Mouse (Mus musculus): Measurements from ENCODE around the gene Tenm4. TPM values are rescaled to one million over a fixed set of nuclear protein-coding genes. Genes with fewer than 3 reads are reported as not detected.

The Tenm4 gene
- polyA plus RNA-seq, 1 experiment from 2014 or later, result 9.2 TPM

GRCm38 (mm10) chr7:96734315-96735058 lies 563.4 kb downstream of the Tenm4 start:
- no peak overlapping the region for H3K9ac ChIP-seq (ENCODE audit: low read length)
- H3K4me3 ChIP-seq (ENCODE audit: control insufficient read depth in 1 of 2, insufficient read depth in 1 of 2, low read depth in 1 of 2, low read length in 2 of 2), result no peak overlapping the region
- 70% methylated on average over 7 of the region's 7 CpGs for WGBS
- no peak overlapping the region for H3K27ac ChIP-seq (replicated peaks in 1 of 2; ENCODE audit: control insufficient read depth in 1 of 2, insufficient read depth in 1 of 2, low read depth in 2 of 2, low read length in 2 of 2)
- H3K36me3 ChIP-seq (ENCODE audit: control insufficient read depth, insufficient read depth, low read length), result no peaks in the 10 kb centered on the region
- no peak overlapping the region for H3K4me2 ChIP-seq (ENCODE audit: low read length)
- H3K9me3 ChIP-seq (ENCODE audit: control insufficient read depth, low read length), result no peaks in the 10 kb centered on the region
- H3K27me3 ChIP-seq (ENCODE audit: control insufficient read depth, insufficient read depth, low read length), result peaks cover 5% of the 10 kb centered on the region
- no peak for ATAC-seq (ENCODE audit: insufficient number of reproducible peaks, insufficient read depth, low FRiP score, low read depth)
- H3K4me1 ChIP-seq (ENCODE audit: control insufficient read depth in 2 of 2, insufficient read depth in 2 of 2, low read length in 2 of 2), result no peaks in the 10 kb centered on the region

- 81% methylated on average over 6 of the region's 6 CpGs for WGBS
- H3K27ac ChIP-seq (replicated peaks in 1 of 2; ENCODE audit: control insufficient read depth in 1 of 2, insufficient read depth in 1 of 2, low read depth in 2 of 2, low read length in 2 of 2), result no peak overlapping the region
Measured at GRCm38 (mm10) chr7:96740631-96741030, 569.6 kb downstream of the Tenm4 start.

GRCm38 (mm10) chr7:96742221-96742620 lies 571.2 kb downstream of the Tenm4 start:
- H3K4me3 ChIP-seq (ENCODE audit: control insufficient read depth in 1 of 2, insufficient read depth in 1 of 2, low read depth in 1 of 2, low read length in 2 of 2), result no peak overlapping the region
- no peak overlapping the region for H3K27ac ChIP-seq (replicated peaks in 1 of 2; ENCODE audit: control insufficient read depth in 1 of 2, insufficient read depth in 1 of 2, low read depth in 2 of 2, low read length in 2 of 2)
- 53% methylated on average over 7 of the region's 7 CpGs for WGBS
- peaks cover 0 to 4% of the 10 kb centered on the region in 2 experiments; a peak in 1 of 4 replicates for H3K4me1 ChIP-seq (ENCODE audit: control insufficient read depth in 2 of 2, insufficient read depth in 2 of 2, low read length in 2 of 2)
- H3K27me3 ChIP-seq (ENCODE audit: control insufficient read depth, insufficient read depth, low read length), result no peaks in the 10 kb centered on the region
- H3K36me3 ChIP-seq (ENCODE audit: control insufficient read depth, insufficient read depth, low read length), result no peaks in the 10 kb centered on the region
- no peaks in the 10 kb centered on the region for H3K9me3 ChIP-seq (ENCODE audit: control insufficient read depth, low read length)
- no peak overlapping the region for H3K4me2 ChIP-seq (ENCODE audit: low read length)
- H3K9ac ChIP-seq (ENCODE audit: low read length), result no peak overlapping the region
- ATAC-seq (ENCODE audit: insufficient number of reproducible peaks, insufficient read depth, low FRiP score, low read depth), result no peak

More at GRCm38 (mm10) chr7:96740631-96741030, 569.6 kb downstream of the Tenm4 start:
- H3K4me2 ChIP-seq (ENCODE audit: low read length), result no peak overlapping the region
- no peaks in the 10 kb centered on the region for H3K27me3 ChIP-seq (ENCODE audit: control insufficient read depth, insufficient read depth, low read length)
- no peak overlapping the region for H3K9ac ChIP-seq (ENCODE audit: low read length)
- H3K4me1 ChIP-seq (ENCODE audit: control insufficient read depth in 2 of 2, insufficient read depth in 2 of 2, low read length in 2 of 2), result peaks cover 0 to 4% of the 10 kb centered on the region in 2 experiments; a peak in 1 of 4 replicates
- H3K4me3 ChIP-seq (ENCODE audit: control insufficient read depth in 1 of 2, insufficient read depth in 1 of 2, low read depth in 1 of 2, low read length in 2 of 2), result no peak overlapping the region
- no peaks in the 10 kb centered on the region for H3K36me3 ChIP-seq (ENCODE audit: control insufficient read depth, insufficient read depth, low read length)
- no peak for ATAC-seq (ENCODE audit: insufficient number of reproducible peaks, insufficient read depth, low FRiP score, low read depth)
- H3K9me3 ChIP-seq (ENCODE audit: control insufficient read depth, low read length), result no peaks in the 10 kb centered on the region

- ATAC-seq (ENCODE audit: insufficient number of reproducible peaks, insufficient read depth, low FRiP score, low read depth), result no peak
- H3K4me2 ChIP-seq (ENCODE audit: low read length), result no peak overlapping the region
- peaks cover 0 to 9% of the 10 kb centered on the region in 2 experiments; a peak in 2 of 4 replicates for H3K4me1 ChIP-seq (ENCODE audit: control insufficient read depth in 2 of 2, insufficient read depth in 2 of 2, low read length in 2 of 2)
- no peaks in the 10 kb centered on the region for H3K9me3 ChIP-seq (ENCODE audit: control insufficient read depth, low read length)
- H3K36me3 ChIP-seq (ENCODE audit: control insufficient read depth, insufficient read depth, low read length), result no peaks in the 10 kb centered on the region
- no peak overlapping the region for H3K9ac ChIP-seq (ENCODE audit: low read length)
- 48% methylated on average over 6 of the region's 6 CpGs for WGBS
- H3K27ac ChIP-seq (replicated peaks in 1 of 2; ENCODE audit: control insufficient read depth in 1 of 2, insufficient read depth in 1 of 2, low read depth in 2 of 2, low read length in 2 of 2), result no peak overlapping the region
- no peak overlapping the region for H3K4me3 ChIP-seq (ENCODE audit: control insufficient read depth in 1 of 2, insufficient read depth in 1 of 2, low read depth in 1 of 2, low read length in 2 of 2)
- 0 out of 2 replicates have a peak, but pooled peaks cover 4% of the 10 kb centered on the region for H3K27me3 ChIP-seq (ENCODE audit: control insufficient read depth, insufficient read depth, low read length)
Measured at GRCm38 (mm10) chr7:96745956-96746355, 574.9 kb downstream of the Tenm4 start.

- ATAC-seq (ENCODE audit: insufficient number of reproducible peaks, insufficient read depth, low FRiP score, low read depth), result no peak
- Histone ChIP-seq H3K9ac (ENCODE audit: low read length) (no peak overlapping the region), H3K27me3 (ENCODE audit: control insufficient read depth, insufficient read depth, low read length) (0 out of 2 replicates have a peak, but pooled peaks cover 4% of the 10 kb centered on the region), H3K36me3 (ENCODE audit: control insufficient read depth, insufficient read depth, low read length) (no peaks in the 10 kb centered on the region), H3K9me3 (ENCODE audit: control insufficient read depth, low read length) (no peaks in the 10 kb centered on the region), H3K27ac (replicated peaks in 1 of 2; ENCODE audit: control insufficient read depth in 1 of 2, insufficient read depth in 1 of 2, low read depth in 2 of 2, low read length in 2 of 2) (no peak overlapping the region), H3K4me3 (ENCODE audit: control insufficient read depth in 1 of 2, insufficient read depth in 1 of 2, low read depth in 1 of 2, low read length in 2 of 2) (no peak overlapping the region), H3K4me2 (ENCODE audit: low read length) (no peak overlapping the region), H3K4me1 (ENCODE audit: control insufficient read depth in 2 of 2, insufficient read depth in 2 of 2, low read length in 2 of 2) (peaks cover 0 to 9% of the 10 kb centered on the region in 2 experiments; a peak in 2 of 4 replicates)
- 72% methylated on average over 4 of the region's 4 CpGs for WGBS
Measured at GRCm38 (mm10) chr7:96746706-96747105, 575.7 kb downstream of the Tenm4 start.

GRCm38 (mm10) chr7:96748538-96749045 lies 577.5 kb downstream of the Tenm4 start:
- no peak overlapping the region for H3K4me2 ChIP-seq (ENCODE audit: low read length)
- H3K9ac ChIP-seq (ENCODE audit: low read length), result no peak overlapping the region
- H3K9me3 ChIP-seq (ENCODE audit: control insufficient read depth, low read length), result no peaks in the 10 kb centered on the region
- ATAC-seq (ENCODE audit: insufficient number of reproducible peaks, insufficient read depth, low FRiP score, low read depth), result no peak
- H3K27ac ChIP-seq (replicated peaks in 1 of 2; ENCODE audit: control insufficient read depth in 1 of 2, insufficient read depth in 1 of 2, low read depth in 2 of 2, low read length in 2 of 2), result no peak overlapping the region
- no peak overlapping the region for H3K4me3 ChIP-seq (ENCODE audit: control insufficient read depth in 1 of 2, insufficient read depth in 1 of 2, low read depth in 1 of 2, low read length in 2 of 2)
- 60% methylated on average over 7 of the region's 7 CpGs for WGBS
- peaks cover 0 to 7% of the 10 kb centered on the region in 2 experiments; a peak in 2 of 4 replicates for H3K4me1 ChIP-seq (ENCODE audit: control insufficient read depth in 2 of 2, insufficient read depth in 2 of 2, low read length in 2 of 2)
- H3K27me3 ChIP-seq (ENCODE audit: control insufficient read depth, insufficient read depth, low read length), result 0 out of 2 replicates have a peak, but pooled peaks cover 4% of the 10 kb centered on the region
- H3K36me3 ChIP-seq (ENCODE audit: control insufficient read depth, insufficient read depth, low read length), result no peaks in the 10 kb centered on the region

GRCm38 (mm10) chr7:96749753-96750152 lies 578.7 kb downstream of the Tenm4 start:
- no peak overlapping the region for H3K4me3 ChIP-seq (ENCODE audit: control insufficient read depth in 1 of 2, insufficient read depth in 1 of 2, low read depth in 1 of 2, low read length in 2 of 2)
- no peaks in the 10 kb centered on the region for H3K36me3 ChIP-seq (ENCODE audit: control insufficient read depth, insufficient read depth, low read length)
- H3K4me1 ChIP-seq (ENCODE audit: control insufficient read depth in 2 of 2, insufficient read depth in 2 of 2, low read length in 2 of 2), result peaks cover 0 to 5% of the 10 kb centered on the region in 2 experiments; a peak in 1 of 4 replicates
- no peak overlapping the region for H3K27ac ChIP-seq (replicated peaks in 1 of 2; ENCODE audit: control insufficient read depth in 1 of 2, insufficient read depth in 1 of 2, low read depth in 2 of 2, low read length in 2 of 2)
- ATAC-seq (ENCODE audit: insufficient number of reproducible peaks, insufficient read depth, low FRiP score, low read depth), result no peak
- H3K9ac ChIP-seq (ENCODE audit: low read length), result no peak overlapping the region
- 56% methylated on average over 8 of the region's 8 CpGs for WGBS
- no peaks in the 10 kb centered on the region for H3K9me3 ChIP-seq (ENCODE audit: control insufficient read depth, low read length)
- no peak overlapping the region for H3K4me2 ChIP-seq (ENCODE audit: low read length)
- 0 out of 2 replicates have a peak, but pooled peaks cover 4% of the 10 kb centered on the region for H3K27me3 ChIP-seq (ENCODE audit: control insufficient read depth, insufficient read depth, low read length)
